Mouse (Mus musculus): Measurements from ENCODE around the gene Lrsam1.
A peak's percentile ranks its signal among the peaks of the same experiment; 100 is the strongest.

DNA sequence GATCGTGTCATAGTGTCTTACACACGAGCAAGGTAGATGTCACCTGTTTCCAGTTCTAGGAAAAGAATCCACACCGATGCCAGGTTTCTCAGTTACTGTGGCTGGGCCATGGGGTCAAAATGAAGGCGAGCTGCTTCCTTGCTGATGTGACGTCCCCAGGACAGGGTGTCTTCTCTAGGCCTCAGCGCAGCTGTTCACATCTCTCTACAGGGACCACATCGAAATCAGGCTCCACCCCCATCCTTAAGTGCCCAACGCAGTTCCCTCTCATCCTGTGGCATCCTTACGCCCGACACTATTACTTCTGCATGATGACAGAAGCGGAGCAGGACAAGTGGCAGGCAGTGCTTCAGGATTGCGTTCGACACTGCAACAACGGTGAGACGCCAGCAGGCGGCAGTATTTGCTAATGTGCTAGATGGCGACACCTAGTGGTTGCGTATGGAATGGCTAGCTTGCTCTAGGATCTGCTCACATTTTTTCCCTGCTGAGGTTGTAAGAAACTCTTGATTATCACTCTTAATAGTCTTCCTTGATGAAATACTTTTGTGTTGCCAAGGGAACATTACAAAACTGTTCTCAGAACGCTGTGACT, 49.1 kb downstream of the Lrsam1 start:
- peak; percentile 100 for TF ChIP-seq CTCF (IDR thresholded peaks at IDR 0.05; ENCODE audit: borderline replicate concordance, insufficient read depth, low read depth, low read length)
- no peak for TF ChIP-seq POLR2A (IDR thresholded peaks at IDR 0.05; ENCODE audit: borderline replicate concordance, insufficient read depth, low read length)

Measured in cerebellum, adult 2 months (tissue).